Mouse (Mus musculus): Measurements from ENCODE around the gene Gm5414.

DNA sequence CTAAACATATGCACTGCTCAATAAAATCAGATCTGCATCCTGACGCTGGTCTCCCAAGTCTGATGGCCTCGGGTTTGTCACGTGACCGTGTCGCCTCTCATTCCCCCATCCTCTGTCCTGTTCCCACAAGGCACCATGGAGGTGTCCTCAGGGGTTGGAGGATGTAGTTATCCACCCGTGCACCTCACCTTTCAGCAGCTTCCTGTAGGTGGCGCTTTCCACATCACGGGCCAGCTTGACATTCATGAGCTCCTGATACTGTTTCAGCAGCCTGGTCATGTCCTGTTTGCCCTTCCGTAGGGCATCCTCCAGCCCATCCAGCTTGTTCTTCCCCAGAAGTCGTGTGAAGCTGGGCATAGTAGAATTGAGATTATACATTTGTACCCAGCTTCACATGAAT, 39.8 kb downstream of the Gm5414 start:
- TF ChIP-seq TCF3 (IDR thresholded peaks at IDR 0.05; ENCODE audit: insufficient read length, low read depth) (no peak), E2F4 (IDR thresholded peaks at IDR 0.05; ENCODE audit: insufficient read depth) (no peak), POLR2A (IDR thresholded peaks at IDR 0.05; ENCODE audit: insufficient read length, low read depth) (no peak), MYOG (IDR thresholded peaks at IDR 0.05; ENCODE audit: control insufficient read depth in 1 of 3, insufficient read depth in 1 of 3, insufficient read length in 2 of 3, low read depth in 2 of 3) (no peak), SRF (IDR thresholded peaks at IDR 0.05; ENCODE audit: control insufficient read depth, insufficient read length, low read depth) (no peak), CEBPB (IDR thresholded peaks at IDR 0.05; ENCODE audit: insufficient read depth, poor library complexity, severe bottlenecking) (no peak), POLR2AphosphoS2 (IDR thresholded peaks at IDR 0.05; ENCODE audit: insufficient read length, low read depth) (no peak), TCF12 (IDR thresholded peaks at IDR 0.05; ENCODE audit: insufficient read depth, poor library complexity, severe bottlenecking) (no peak), MAX (IDR thresholded peaks at IDR 0.05; ENCODE audit: low read depth) (no peak)
